8 mouse cellular contexts compared by ENCODE assay signal in the genomic region with DNA sequence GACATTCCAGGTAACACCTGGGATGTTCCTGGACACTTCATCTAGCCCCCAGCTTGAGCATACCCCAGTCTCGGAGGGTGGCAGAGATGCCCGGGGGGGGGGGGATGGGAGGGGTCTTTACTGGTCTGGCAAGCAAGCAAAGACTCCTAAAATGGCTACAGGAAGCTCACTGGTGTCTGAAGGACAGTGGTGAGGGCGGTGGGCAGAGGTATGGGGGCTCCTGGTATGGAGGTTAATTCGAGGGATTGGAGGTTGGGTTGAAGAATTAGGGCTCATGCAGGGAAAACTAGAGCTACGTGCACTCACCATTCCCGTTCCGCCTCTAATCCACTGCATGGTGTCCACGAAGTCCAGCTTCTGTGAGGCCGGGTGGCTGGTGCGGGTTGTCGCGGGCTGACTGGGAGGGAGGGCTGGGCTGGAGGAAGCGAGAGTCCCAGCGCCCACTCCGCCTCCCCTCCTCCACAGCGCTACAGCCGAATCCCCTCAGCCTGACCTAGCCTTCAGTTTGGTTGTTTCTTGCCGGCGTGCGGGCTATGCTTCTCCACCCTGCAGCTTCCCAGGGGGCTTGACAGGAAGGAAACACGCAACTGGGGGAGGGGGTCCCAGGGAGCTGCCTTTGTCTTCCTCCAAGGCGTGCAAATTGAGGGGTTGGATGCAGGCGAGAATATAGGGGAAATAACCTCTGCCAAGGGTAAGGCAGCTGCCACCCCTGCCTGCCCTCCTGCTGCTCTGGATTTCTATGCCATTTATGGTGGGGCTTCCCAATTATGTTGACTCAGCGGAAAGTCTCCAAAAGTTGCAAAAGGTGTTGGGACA. TPM values are rescaled to one million over a fixed set of nuclear protein-coding genes. Genes with fewer than 3 reads are reported as not detected.
A peak's percentile ranks its signal among the peaks of the same experiment; 100 is the strongest.
DNase-seq lines count a peak whose midpoint lies in the region; ATAC-seq and TF ChIP-seq lines count a peak whose summit lies in the region.

Gene Arhgef9, minus strand, starts transcription at position 753 of the 816 bp plus-strand sequence.

- H3K27ac ChIP-seq in forebrain, embryonic 11.5 days (ENCODE audit: low read depth, low read length), result no peak within 1 kb of the TSS
- H3K27ac ChIP-seq in midbrain, postnatal 0 days (ENCODE audit: low read depth, low read length), result peak within 1 kb of the TSS; percentile 85

- no peaks in the 10 kb centered on the region for H3K9me3 ChIP-seq in forebrain, embryonic 11.5 days (ENCODE audit: control insufficient read depth, low read length)
- H3K9me3 ChIP-seq in midbrain, postnatal 0 days (ENCODE audit: low read length), result no peaks in the 10 kb centered on the region

- H3K27me3 ChIP-seq in forebrain, embryonic 11.5 days (ENCODE audit: control insufficient read depth, insufficient read depth, low read length), result no peaks in the 10 kb centered on the region
- no peaks in the 10 kb centered on the region for H3K27me3 ChIP-seq in midbrain, postnatal 0 days (ENCODE audit: insufficient read depth, low read length)

- H3K4me1 ChIP-seq in forebrain, embryonic 11.5 days (replicated peaks; ENCODE audit: control insufficient read depth, insufficient read depth, low read length), result no peaks in the 10 kb centered on the region
- no peaks in the 10 kb centered on the region for H3K4me1 ChIP-seq in midbrain, postnatal 0 days (ENCODE audit: insufficient read depth, low read length)

- peak within 1 kb of the TSS; percentile 48 for H3K9ac ChIP-seq in forebrain, embryonic 11.5 days (ENCODE audit: low read length)
- H3K9ac ChIP-seq in midbrain, postnatal 0 days (replicated peaks; ENCODE audit: low read length, poor library complexity, severe bottlenecking), result peak within 1 kb of the TSS; percentile 69

- no peak for TF ChIP-seq CTCF in midbrain, postnatal 0 days (IDR thresholded peaks at IDR 0.05)

- intact Hi-C loops in gastrocnemius, postnatal 36 days (cut with DNase I), result no loop called here
- intact Hi-C loops in heart, postnatal 36 days (cut with DNase I), result no loop called here
- intact Hi-C loops in left cerebral cortex, postnatal 4 days (cut with DNase I), result no loop called here

- peak within 1 kb of the TSS; percentile 27 for H3K4me3 ChIP-seq in forebrain, embryonic 11.5 days (ENCODE audit: low read depth, low read length)
- H3K4me3 ChIP-seq in midbrain, postnatal 0 days (ENCODE audit: low read depth, low read length), result peak within 1 kb of the TSS; percentile 45

- H3K4me2 ChIP-seq in forebrain, embryonic 11.5 days (ENCODE audit: low read depth, low read length, severe bottlenecking), result peak within 1 kb of the TSS; percentile 55
- H3K4me2 ChIP-seq in midbrain, postnatal 0 days (ENCODE audit: low read depth, low read length, poor library complexity, severe bottlenecking), result peak within 1 kb of the TSS; percentile 54

- WGBS in forebrain, embryonic 11.5 days, result 22% methylated on average over 24 of the region's 24 CpGs
- 14% methylated on average over 19 of the region's 24 CpGs for WGBS in midbrain, postnatal 0 days

- no peaks in the 10 kb centered on the region for H3K36me3 ChIP-seq in forebrain, embryonic 11.5 days (ENCODE audit: control insufficient read depth, insufficient read depth, low read length)
- no peaks in the 10 kb centered on the region for H3K36me3 ChIP-seq in midbrain, postnatal 0 days (ENCODE audit: insufficient read depth, low read length)

- peak; percentile 85 for ATAC-seq in forebrain, embryonic 11.5 days (replicated peaks; ENCODE audit: low FRiP score)
- peak; percentile 88 for ATAC-seq in midbrain, postnatal 0 days (ENCODE audit: low FRiP score)

- DNase-seq in gastrocnemius, adult 18-20 months (ENCODE audit: low spot score), result no peak
- no peak for DNase-seq in gastrocnemius, postnatal 36 days
- peak; percentile 40 for DNase-seq in brain, adult 2 months (ENCODE audit: low read depth, low spot score)
- DNase-seq in forebrain, embryonic 11.5 days (ENCODE audit: low spot score), result peak; percentile 62
- peak; percentile 13 to 16 for DNase-seq in heart, postnatal 36 days
- DNase-seq in left cerebral cortex, postnatal 4 days, result peak; percentile 53
- DNase-seq in midbrain, postnatal 0 days (ENCODE audit: low spot score), result peak; percentile 44
- DNase-seq in spleen, postnatal 14 days (ENCODE audit: low spot score in 2 of 2), result no peak

RNA-seq across cellular contexts. Expression of gene Arhgef9, which starts in this region (rescaled TPM):
- 10 to 100 TPM; 12.3 to 16.3 TPM for total RNA-seq in gastrocnemius, adult 18-20 months (2021)
- 10 to 100 TPM in 1 of 2 experiments, 1 to 10 TPM in 1; 10.0 to 12.9 TPM for total RNA-seq in gastrocnemius, postnatal 36 days (2021)
- polyA plus RNA-seq in forebrain, embryonic 11.5 days (2014; fragmentation: Nextera tagmentation; extraction: Ambion mirVana), result 12.1 and 14.3 TPM in 2 replicates
- total RNA-seq in heart, postnatal 36 days (2021), result 10 to 100 TPM; 15.0 to 16.2 TPM
- 10 to 100 TPM; 79.6 to 85.9 TPM for total RNA-seq in left cerebral cortex, postnatal 4 days (2021)
- total RNA-seq in midbrain, postnatal 0 days (2014; rRNA removed), result 61.1 and 73.3 TPM in 2 replicates
- 29.8 and 31.6 TPM in 2 replicates for polyA plus RNA-seq in midbrain, postnatal 0 days (2015; fragmentation: Nextera tagmentation; extraction: Ambion mirVana)

Comparison
In these comparisons a context has a peak if more than half of its experiments do, and no peak if none do; other contexts are left out.
1. DNase-seq: peak in brain, adult 2 months (single experiment), forebrain, embryonic 11.5 days (single experiment), heart, postnatal 36 days (2 of 2), left cerebral cortex, postnatal 4 days (single experiment) and midbrain, postnatal 0 days (single experiment); none in gastrocnemius, adult 18-20 months (single experiment), gastrocnemius, postnatal 36 days (0 of 2) and spleen, postnatal 14 days (0 of 2).